Mouse (Mus musculus) left cerebral cortex, postnatal 25 days (tissue): ENCODE results near the gene Creld2. TPM values are rescaled to one million over a fixed set of nuclear protein-coding genes. Genes with fewer than 3 reads are reported as not detected.

Experiments used
- DNase-seq, 2 experiments: peaks; one replicate each; pipeline ENCODE4 v3.0.0; 2022; ENCODE audit warnings: low spot score in 2 of 2, mixed read lengths in 1 of 2
- intact Hi-C: fragments of 180-260 bp; cut with DNase I; formaldehyde crosslinking; loops from one replicate; pipeline ENCODE4 v1.15.1; 2025
- total RNA-seq, 2 experiments: library from RNA; stranded (reverse); gene quantifications; 2 replicates each; pipeline ENCODE4 v1.2.3; 2021

Gene Creld2
- total RNA-seq, 2 experiments from 2014 or later: 27.3 to 27.8 TPM

DNA sequence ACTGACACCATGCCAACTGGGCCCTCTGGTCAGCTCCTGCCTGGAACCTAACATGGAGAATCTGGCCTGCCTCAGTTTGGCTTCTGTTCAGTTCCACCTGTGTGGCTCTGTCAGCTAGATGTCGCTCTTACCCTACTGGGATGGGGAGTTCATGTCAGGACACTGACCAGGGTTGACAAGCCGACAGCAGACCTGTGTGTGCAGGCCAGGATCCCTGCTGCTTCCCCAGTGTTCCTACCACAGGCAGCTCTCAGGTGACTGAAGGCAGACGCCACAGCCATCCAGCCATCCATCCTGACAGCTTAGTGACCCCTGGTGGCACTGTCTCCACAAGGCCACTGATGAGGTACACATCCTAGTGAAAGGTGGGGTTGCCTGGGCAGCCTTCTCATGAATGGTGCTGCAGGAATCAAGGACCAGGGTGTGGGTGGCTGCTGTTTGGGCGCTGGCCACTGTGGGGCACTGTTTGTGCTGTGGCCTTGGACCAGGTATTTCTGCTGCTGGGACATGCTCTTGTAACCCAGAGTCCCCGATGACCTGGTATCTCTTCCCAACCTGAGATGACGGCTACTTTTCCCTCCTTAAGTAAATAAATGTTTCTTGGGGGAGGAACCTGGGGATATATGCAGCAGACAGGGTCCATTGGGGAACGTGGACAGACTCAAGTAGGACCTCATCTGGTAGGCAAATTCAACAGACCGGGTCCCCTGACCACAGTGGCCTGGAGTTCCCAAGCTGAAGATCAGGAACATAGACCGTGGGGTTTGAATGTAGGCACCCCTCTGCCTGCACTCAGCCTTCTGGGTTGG, 8.7 kb downstream of the Creld2 start:
- no peak for DNase-seq
- intact Hi-C loops: loop anchor here (1.0 to 10.0 kb wide), 5 partner anchors 34 to 387 kb away; partner anchors contain the start of genes Pim3, Ppp6r2 and Trabd

DNA sequence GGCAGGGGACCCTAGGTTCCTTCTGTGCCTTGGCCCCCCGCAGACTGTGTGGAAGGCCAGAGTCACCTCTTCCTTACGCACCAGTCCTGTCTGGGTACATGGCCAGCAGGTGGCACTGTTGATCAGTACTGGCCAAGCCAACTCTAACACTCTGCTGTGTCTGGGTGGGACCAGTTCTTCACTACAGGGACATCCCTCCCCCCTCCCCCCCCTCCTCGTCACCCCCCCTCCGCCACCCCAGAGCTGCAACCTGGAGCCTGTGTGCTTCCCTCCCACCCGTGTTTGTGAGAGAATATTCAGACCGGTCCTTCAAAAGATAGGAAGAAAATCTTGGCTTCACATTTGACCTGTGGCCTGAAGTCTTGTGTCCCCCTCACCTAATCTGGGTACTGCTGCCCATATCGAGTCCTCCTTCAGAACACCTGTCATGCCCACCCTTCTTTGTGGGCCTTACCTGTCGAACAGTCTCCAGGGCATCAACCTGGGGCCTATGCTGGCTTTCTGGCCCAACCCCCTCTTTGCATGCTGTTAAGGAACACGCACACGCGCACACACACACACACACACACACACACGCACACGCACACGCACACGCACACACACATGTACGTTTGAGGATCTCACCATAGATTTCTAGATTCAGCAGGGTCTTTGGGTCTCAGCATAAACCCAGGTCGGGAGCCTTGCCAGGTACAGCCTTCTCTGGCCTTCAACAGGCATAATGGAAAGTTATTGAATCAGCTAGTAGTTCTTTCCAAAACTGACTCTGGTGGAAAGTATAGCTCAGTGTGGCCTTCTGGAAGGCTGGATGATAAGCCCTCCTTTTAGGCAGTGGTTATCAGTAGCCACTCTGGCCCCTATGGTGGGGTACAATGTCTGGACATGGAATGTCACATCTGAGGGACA, 9.6 kb downstream of the Creld2 start:
- intact Hi-C loops: loop anchor here (1.0 to 10.0 kb wide), 5 partner anchors 33 to 386 kb away; partner anchors contain the start of genes Pim3, Ppp6r2 and Trabd
- peak; percentile 84 to 86 for DNase-seq

DNA sequence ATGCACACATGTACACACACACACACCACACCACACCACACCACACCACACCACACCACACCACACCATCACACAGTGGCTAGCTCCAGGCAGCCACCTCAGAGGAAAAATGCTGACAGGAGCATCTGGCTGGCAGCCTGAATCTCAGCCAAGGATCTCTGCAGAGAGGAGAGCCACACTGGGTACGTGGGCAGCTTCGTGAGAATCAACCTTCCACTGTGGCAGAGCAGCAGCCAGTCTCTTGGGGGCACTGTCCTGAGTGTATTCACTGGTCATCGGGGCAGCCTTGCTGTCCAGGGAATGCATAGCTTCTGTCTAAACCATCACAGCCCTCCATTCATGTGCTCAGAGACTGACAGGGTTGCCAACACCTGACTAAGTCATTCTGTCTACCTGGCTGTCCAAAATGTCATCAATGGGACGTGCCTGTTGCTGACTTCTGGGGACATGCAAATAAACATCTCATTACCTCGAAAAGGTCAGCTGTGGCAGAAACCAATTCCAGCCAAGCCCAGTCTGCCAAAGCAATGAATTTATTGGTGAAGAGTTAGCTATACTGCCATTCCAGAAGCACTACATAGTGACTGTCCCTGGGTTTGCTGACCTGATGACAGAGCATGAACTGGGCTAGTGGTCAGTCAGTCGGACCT, 10.5 kb downstream of the Creld2 start:
- intact Hi-C loops: loop anchor here (5.0 to 10.0 kb wide), 3 partner anchors 32 to 385 kb away; partner anchors contain the start of genes Pim3, Ppp6r2 and Trabd
- peak in 1 of 2 experiments; percentile 77 for DNase-seq

DNA sequence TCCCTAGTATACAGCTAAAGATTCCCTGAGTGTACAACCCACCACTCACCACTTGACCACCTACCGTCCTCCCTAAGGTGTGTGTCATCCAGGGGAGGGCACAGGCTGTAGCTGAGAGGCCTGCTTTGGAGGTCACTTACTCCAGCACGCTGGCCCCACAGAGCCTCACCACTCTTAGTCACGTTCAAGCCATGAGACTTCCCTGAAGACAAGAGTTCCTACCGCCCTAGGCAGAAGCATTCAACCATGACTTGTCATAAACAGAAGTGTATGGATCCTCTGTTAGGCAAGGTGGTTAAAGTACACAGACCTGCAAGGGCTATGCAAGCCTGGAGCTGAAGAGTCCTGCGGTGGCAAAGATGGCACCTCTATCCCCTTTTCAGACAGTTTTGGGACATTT, 11.2 kb downstream of the Creld2 start:
- no peak for DNase-seq
- intact Hi-C loops: no loop called here

DNA sequence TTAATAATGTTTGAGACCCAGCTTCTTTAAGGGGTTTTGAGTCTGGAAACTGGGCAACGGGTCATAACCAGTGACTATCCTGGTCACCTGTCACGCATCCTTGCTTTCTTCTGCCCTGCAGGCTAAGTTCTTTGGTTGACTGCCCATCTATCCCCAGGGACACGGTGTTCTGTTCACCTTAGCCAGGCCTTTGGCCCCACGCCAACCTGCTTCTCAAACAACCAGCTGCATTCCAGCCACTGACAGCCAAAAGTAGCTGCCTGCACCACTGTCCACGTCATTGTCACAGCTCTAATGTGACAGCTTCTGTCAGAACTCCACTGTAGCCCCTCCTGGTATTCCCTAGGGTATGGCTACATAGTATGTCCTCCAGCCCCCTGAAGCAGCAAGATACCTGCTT, 12.0 kb downstream of the Creld2 start:
- intact Hi-C loops: no loop called here
- DNase-seq: no peak

DNA sequence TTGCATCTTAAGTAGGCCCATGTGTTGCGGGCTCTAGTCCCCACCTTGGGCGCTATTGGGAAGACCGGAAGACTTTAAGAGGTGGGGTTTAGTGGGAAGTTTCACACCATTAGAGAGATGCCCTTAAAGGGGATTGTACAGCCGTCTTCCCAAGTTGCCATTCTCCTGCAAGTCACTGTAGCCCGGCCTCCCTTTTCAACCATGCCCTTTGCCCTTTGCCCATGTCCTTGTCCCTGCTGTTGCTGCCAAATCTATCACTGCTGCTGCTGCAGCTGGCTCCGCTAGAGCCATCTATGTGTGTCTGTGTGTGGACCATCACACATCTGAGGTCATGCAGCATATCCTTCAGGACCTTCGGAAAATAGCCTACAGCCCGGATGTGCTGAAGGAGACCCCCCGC, 13.1 kb downstream of the Creld2 start:
- no peak for DNase-seq
- intact Hi-C loops: no loop called here

DNA sequence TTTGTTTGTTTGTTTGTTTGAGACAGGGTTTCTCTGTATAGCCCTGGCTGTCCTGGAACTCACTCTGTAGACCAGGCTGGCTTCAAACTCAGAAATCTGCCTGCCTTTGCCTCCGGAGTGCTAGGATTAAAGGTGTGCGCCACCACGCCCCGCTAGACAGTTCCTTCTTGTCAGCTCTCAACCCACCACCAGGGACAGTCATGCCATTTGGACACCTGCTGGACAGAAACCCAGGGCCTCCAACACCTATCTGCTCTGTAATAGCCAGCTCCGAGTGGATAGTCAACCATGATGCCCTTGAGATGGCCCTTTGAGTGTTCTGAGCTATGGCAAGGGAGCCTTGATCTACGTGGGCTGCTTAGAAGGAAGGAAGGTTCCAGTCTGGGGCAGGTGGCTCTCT, 16.6 kb downstream of the Creld2 start:
- intact Hi-C loops: no loop called here
- DNase-seq: no peak

DNA sequence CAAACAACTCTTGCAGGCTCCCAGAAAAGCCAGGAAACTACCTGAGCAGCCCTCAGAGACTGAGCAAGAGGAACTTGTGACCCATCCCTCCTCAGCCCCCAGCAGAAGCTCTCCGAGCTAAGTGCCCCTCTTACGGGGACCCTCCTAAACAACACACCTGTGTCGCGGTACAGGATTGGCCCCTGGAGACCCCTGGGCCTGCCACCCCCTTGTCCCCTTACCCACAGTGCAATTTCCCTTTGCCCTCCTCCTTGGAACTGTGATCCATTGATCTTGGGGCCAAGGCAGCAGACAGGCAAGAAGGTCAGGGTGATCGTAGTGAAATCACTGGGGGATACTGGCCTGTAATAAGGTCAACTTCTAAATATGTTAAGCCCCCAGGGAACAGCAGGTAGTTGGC, 17.1 kb downstream of the Creld2 start:
- no peak for DNase-seq
- intact Hi-C loops: no loop called here

DNA sequence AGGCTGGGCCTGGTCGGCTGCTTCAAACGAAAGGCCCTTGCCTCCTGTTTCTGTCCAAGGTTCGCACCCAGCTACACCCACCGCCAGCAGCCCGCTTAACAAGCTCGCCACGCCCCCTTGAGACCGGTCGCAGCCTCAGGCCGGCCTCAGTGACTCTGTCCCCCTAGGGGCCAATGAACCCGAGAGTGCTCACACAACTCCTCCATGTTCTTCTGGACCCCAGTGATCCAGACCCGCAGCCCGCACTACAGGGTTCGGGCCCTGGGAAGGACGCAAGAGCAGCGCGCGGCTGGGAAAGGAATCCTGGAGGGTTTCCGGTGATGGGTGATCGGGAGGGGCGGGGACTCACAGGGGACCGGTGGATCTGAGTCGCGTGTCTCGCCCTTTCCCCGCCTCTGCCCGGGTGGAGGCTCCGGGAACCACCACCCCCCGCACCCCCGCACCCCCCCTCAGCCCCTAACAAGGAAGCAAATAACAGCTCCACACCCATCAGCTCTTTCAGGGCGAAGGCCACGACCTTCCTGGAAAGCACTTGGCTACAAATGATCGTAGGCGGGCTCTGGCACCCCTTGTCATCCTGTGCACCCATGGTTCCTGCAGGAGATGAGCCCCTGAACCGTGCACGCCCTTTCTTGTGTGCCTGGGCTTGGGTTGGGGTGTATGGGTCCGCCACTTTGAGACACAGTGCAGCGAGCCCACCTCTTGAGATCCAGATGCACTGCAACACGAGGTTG, 17.9 kb downstream of the Creld2 start:
- intact Hi-C loops: no loop called here

DNA sequence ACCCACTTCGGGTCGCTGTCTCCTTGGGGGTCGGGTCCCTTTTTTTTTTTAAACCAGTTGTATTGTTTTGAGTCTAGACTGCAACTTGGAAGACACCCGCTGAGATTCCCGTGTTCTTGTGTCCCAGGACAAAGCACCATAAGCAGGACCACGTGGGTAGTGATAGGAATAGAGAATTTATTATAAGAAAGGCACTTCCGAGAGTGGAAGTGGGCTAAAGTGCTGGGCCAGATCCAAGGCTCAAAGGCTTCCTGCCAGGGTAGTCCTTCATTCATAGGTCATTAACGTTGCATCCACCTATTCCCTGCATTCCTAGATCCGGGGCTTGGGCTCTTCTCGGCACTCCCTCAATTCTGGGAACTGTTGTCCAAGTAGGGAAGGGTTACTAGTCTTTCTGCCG, 18.5 kb downstream of the Creld2 start:
- DNase-seq: no peak
- intact Hi-C loops: loop anchor here (1.0 kb wide), 1 partner anchor 24 kb away; the partner anchor contains the start of gene Pim3

More for the DNA sequence above, 17.9 kb downstream of the Creld2 start:
- DNase-seq: peak; percentile 32 to 36

DNA sequence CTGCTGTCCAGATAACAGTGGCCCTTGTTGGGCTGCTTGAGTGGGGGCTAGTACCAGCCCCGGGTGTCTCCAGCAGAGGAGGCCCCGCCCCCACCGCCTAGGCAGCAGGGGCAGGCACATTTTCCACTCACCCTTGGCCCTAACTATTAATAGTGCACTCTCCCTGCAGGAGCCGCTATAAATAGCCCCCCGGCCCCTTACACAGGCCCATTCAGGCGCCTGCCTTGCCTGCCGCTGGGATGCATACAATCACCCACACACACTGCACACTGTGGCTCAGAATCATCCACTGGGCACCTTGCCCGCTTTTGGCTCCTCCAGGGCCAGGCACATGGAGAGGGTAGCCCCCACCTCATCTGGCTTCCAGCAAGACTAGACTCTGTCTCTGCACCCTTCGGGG, 19.8 kb downstream of the Creld2 start:
- intact Hi-C loops: no loop called here

DNA sequence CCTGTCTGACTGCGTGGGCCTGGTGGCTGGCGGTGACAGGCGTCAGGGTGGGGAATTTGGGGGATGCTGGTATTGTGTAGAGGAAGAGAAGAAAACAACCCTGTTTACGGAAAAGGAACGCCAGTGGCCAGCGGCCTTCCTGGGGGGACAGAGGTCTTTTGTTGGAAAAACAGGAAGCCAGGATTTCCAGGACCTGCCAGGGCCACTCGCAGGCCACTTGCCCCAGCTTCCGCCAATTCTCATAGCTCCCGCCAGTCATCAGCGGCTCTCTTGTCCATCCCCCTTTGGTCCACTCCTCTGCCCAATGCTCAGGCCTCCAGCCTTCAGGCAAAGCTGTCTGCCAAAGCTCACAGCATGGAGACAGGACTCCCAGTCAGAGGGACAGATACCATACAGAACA, 20.7 kb downstream of the Creld2 start:
- DNase-seq: no peak
- intact Hi-C loops: no loop called here

More for the DNA sequence above, 19.8 kb downstream of the Creld2 start:
- DNase-seq: peak; percentile 65 to 82

DNA sequence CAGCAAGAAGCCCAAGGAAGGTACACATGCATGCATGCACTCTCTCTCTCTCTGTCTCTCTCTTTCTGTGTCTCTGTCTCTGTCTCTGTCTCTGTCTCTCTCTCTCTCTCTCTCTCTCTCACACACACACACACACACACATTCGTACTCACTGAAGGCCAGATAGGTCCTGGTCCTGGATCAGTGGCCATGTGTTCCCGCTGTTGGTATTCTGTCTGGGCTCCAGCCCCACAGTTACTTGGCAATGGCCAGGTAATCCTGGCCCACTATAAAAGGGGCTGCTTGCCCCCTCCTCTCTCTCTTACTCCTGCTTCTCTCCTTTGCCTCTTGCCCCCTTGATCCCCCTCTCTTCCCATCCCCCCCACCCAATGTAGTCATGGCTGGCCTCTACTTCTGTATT, 21.7 kb downstream of the Creld2 start:
- no peak for DNase-seq
- intact Hi-C loops: no loop called here

DNA sequence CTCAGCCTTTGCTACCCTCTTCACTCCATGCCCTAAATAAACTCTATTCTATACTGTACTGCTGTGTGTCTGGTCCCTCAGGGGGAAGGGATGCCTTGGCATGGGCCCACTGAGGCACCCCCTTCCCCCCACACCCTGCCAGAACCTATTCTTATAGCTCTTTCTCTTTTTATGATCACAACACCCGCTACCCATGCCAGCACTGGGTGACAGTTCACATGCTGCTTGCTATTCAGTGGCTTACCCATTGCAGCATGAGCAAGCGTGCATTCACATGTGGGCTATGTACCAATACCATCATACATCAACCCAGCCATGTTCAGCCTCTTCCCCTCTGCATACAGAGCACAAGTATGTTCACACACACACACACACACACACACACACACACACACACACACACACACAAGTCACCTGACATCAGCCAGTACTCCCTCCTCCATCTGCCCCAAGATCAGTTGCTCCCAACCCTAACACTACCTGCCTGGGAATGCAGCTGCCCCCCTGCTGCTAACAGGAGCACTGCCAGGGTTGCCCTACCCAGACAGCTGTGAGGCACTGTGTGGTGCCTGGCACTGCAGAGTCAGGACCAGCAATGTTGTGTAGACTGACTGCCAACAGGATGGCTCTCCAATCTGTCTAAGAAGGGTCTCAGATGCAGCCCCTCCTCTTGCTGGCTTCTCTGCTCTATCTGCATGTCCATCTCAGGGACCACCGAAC, 22.3 kb downstream of the Creld2 start:
- DNase-seq: no peak
- intact Hi-C loops: no loop called here

DNA sequence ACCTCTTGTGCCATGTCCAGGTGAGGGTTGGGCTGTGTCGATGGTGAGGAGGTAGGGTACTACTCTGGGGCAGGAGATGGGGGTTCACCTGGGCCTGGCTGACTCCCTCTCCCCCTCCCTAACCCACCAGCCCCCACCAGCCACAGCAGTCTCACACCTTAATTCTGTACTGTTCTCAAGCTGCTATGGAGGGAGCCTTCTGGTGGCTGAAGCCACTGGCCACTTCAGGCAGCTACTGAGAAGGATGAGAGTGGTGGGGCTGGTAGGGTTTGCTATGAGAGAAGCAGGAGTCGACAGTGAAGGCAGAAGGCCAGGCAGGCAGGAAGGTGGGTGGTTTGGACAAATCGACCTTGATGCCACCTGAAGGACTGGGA, 22.8 kb downstream of the Creld2 start:
- intact Hi-C loops: no loop called here
- DNase-seq: no peak

DNA sequence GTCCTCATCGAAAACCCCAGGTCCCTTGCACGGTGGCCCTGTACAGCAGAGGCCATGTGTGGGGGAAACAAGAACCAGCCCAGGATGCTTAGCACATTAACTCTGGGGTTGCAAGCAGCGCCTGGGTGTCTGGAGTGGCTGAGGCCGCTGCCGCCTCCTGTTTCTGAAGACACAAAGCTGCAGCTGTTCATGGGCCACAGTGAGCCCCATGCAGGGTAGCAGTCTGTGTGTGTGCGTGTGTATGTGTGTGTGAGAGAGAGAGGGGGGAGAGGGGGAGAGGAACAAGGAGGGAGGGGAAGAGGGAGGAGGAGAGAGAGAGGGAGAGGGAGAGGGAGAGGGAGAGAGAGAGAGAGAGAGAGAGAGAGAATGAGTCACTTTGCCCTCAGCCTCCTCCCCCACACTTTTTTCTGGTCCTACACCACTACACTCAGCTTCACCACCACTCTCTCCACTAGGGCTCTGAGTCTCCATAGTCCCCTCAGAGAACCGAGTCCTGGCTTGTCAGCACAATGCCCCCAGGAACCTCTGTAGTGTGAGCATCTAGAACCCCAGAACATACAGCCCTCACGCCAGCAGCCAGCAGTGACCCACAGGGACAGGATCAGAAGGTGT, 24.1 kb downstream of the Creld2 start:
- intact Hi-C loops: no loop called here
- DNase-seq: peak in 1 of 2 experiments; percentile 60

DNA sequence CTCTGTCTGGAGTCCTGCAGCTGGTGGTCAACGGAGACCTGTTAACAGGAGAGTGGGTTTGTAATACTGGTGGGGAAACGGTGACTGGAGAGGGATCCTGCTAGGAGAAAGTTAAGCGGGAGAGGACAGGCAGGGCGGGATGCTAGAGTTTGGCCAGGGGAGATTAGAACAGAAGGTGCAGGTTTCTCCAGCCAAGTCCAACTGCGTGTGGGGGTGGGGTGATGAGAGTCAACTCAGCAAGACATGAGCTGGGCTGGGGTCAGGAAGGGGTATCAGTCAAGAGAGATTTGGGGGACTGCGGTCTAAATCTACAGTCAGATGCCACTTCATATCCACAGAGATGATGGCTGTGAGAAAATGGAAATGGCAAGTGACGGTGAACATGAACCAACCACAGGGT, 25.5 kb downstream of the Creld2 start:
- intact Hi-C loops: no loop called here
- no peak for DNase-seq

DNA sequence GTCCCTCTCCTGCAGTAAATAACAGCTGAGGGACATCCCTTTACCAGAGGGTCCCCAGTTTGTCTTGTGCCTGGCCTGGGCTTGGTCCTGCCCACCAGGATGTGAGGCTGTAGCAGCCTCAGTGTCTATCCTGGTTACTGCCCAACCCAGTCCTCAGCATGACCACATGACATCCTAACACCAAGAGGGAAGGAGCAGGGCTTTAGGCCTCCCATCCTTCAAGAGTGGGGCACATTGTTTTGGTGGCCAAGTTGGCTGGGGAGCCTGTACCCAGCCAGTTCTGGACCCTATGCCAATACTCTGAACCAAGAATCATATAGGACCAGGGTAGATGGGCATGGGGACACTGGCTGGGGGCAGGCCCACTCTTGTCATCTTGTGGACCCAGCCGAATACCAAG, 29.2 kb downstream of the Creld2 start:
- no peak for DNase-seq
- intact Hi-C loops: no loop called here
